Mouse (Mus musculus) CD4-positive, CD25-positive, alpha-beta regulatory T cell (primary cell): ENCODE data around the gene Tex44. TPM values are rescaled to one million over a fixed set of nuclear protein-coding genes. Genes with fewer than 3 reads are reported as not detected.

ENCODE experiments used
- polyA plus RNA-seq: library from polyadenylated mRNA; unstranded; fragments of 100-300 nt; shearing (Covaris generic); gene quantifications from one replicate; pipeline ENCODE4 v1.2.1, GENCODE M21; 2017

Gene Tex44
- polyA plus RNA-seq = not detected

DNA sequence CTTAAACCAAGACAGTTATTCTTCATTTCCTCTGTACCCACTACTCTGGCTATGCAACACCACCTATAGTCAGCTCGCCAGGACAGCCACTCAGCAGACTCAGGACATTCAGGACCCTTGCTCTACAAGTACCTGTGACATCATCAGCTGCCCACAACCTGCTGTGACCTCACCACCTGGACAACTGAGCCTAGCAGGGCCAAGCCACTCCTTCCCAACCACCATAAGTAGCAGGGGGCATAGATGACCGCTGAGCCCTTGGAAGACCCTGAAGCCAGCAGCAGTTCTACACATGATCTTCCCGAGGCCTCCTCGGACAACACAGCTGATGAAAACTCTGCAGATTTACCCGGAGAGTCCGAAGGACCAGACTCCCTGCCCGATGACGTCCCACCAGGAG lies at the start of gene Tex44, which contains the start of gene Nmur1:
Gene Tex44, plus strand, starts transcription at position 202 of the 400 bp plus-strand sequence.
Gene Nmur1, minus strand, starts transcription at position 101 of the 400 bp plus-strand sequence.

Other genes starting within 250 kb of the Tex44 start
- gene B3gnt7, start 123.5 kb upstream of the Tex44 start, polyA plus RNA-seq = 0.11 TPM
- gene Ncl, start 66.9 kb upstream of the Tex44 start, polyA plus RNA-seq = 401 TPM
- gene Nmur1, start 101 bp upstream of the Tex44 start, polyA plus RNA-seq = 0.50 TPM
- 1,658 TPM for gene Ptma, start 100.4 kb downstream of the Tex44 start, polyA plus RNA-seq
- 49.1 TPM for gene Pde6d, start 156.3 kb downstream of the Tex44 start, polyA plus RNA-seq
- 29.1 TPM for gene Cops7b, start 156.6 kb downstream of the Tex44 start, polyA plus RNA-seq
- gene Nppc, start 244.2 kb downstream of the Tex44 start, polyA plus RNA-seq = not detected